Mouse (Mus musculus) ES-Bruce4 (cell line): ENCODE results near the gene Dnaaf3. TPM values are rescaled to one million over a fixed set of nuclear protein-coding genes. Genes with fewer than 3 reads are reported as not detected.
A peak's percentile ranks its signal among the peaks of the same experiment; 100 is the strongest.
"Not testable (repeated sequence)": the region's sequence is repeated elsewhere in the genome, so short reads cannot be mapped to it uniquely, and the experiment has no call there.

Source experiments
- H3K27ac ChIP-seq: 2 replicates; pipeline ENCODE4 v1.5.1; 2012; ENCODE audit warnings: low read length, inconsistent platforms; ENCODE audit not compliant: insufficient read depth
- H3K27me3 ChIP-seq: 2 replicates; pipeline ENCODE4 v1.6.1; 2012; ENCODE audit warnings: mild to moderate bottlenecking, low read length, inconsistent platforms; ENCODE audit not compliant: control insufficient read depth, poor library complexity, insufficient read depth, severe bottlenecking
- H3K36me3 ChIP-seq: 2 replicates; pipeline ENCODE4 v1.6.1; 2012; ENCODE audit warnings: inconsistent platforms, mild to moderate bottlenecking, low read length, moderate library complexity; ENCODE audit not compliant: control insufficient read depth, poor library complexity, insufficient read depth, severe bottlenecking
- H3K4me1 ChIP-seq: one replicate; pipeline ENCODE4 v1.8.1; 2011; ENCODE audit warnings: low read length; ENCODE audit not compliant: control insufficient read depth, insufficient read depth
- H3K4me3 ChIP-seq: 2 replicates; pipeline ENCODE4 v1.5.1; 2011; ENCODE audit warnings: low read depth, mild to moderate bottlenecking, low read length
- H3K9ac ChIP-seq: 2 replicates; pipeline ENCODE4 v1.6.1; 2012; ENCODE audit warnings: low read depth, mild to moderate bottlenecking, inconsistent platforms; ENCODE audit not compliant: poor library complexity, severe bottlenecking
- H3K9me3 ChIP-seq: replicated peaks from 2 replicates; pipeline ENCODE4 v1.6.1; 2012; ENCODE audit warnings: mild to moderate bottlenecking, low read length, inconsistent platforms; ENCODE audit not compliant: control insufficient read depth, poor library complexity, insufficient read depth, severe bottlenecking
- CTCF ChIP-seq: IDR thresholded peaks from one replicate; pipeline ENCODE4 v1.8.1; 2011; ENCODE audit warnings: low read depth, low read length
- EP300 ChIP-seq: IDR thresholded peaks from 2 replicates; pipeline ENCODE4 v1.6.1; 2011; ENCODE audit warnings: low read depth, low read length; ENCODE audit not compliant: insufficient read depth
- POLR2A ChIP-seq: IDR thresholded peaks from one replicate; pipeline ENCODE4 v1.8.1; 2011; ENCODE audit warnings: low read length; ENCODE audit not compliant: insufficient read depth
- polyA plus RNA-seq: library from polyadenylated mRNA; stranded (reverse); fragments of >200 nt; gene quantifications from 2 replicates; pipeline ENCODE4 v1.2.4, GENCODE M21; 2011; ENCODE audit warnings: low read depth; ENCODE audit not compliant: missing spikeins, insufficient read depth, insufficient read length

Gene Dnaaf3
- polyA plus RNA-seq, 1 experiment, result 9.2 TPM

DNA sequence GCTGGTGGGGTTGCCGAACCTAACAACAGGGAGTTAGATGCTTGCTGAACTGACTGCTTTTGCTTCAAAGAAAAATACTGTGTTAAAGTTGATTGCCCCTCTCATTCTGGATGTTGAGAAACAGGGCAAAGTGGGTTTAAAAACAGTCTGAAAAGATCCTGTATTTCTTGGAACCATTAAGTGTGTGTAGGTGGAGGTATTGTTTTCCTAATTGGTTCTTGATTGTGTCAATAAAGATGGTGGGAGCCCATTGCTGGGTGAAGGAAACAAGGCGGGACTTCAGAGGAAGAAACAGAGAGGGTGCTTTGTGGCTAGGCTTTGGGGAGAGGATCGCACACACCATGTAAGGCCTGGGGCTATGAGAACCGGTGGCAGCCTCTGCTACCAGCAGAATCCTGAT lies 4.9 kb upstream of the Dnaaf3 start:
- Histone ChIP-seq H3K9me3 (no peaks in the 10 kb centered on the region), H3K27me3 (no peaks in the 10 kb centered on the region), H3K36me3 (no peaks in the 10 kb centered on the region), H3K27ac (0 out of 2 replicates have a peak overlapping the region, but pooled peaks have one; percentile 2), H3K4me3 (no peak overlapping the region; the same call in 1 of the 2 replicates), H3K4me1 (peaks cover 4% of the 10 kb centered on the region), H3K9ac (peak overlapping the region; percentile 43; the same call in 1 of the 2 replicates)
- TF ChIP-seq EP300 (no peak), POLR2A (no peak), CTCF (no peak)

DNA sequence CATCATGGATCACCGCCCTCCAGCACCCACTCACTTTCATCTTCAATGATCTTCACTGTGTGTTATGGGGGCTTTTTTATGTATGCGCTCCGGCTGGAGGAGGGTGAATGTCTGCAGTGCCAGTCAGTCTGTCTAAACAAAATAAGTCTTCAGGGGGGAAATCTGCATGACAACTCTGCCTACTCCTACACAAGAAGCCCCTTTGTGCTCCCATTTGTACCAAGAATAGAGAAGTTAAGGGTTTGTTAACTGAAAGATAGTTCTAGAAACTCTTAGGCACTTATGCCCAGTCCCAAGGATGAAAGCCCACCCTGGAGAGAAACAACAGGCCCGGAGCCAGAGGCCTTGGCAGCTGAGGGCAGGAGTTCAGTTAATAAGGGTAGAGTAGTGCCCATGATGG lies 4.1 kb upstream of the Dnaaf3 start:
- no peak overlapping the region for H3K9ac ChIP-seq
- no peak for TF ChIP-seq POLR2A
- 0 out of 2 replicates have a peak, but pooled peaks have one; percentile 12 for TF ChIP-seq EP300
- no peaks in the 10 kb centered on the region for H3K27me3 ChIP-seq
- peaks cover 4% of the 10 kb centered on the region for H3K4me1 ChIP-seq
- no peak overlapping the region for H3K27ac ChIP-seq
- H3K36me3 ChIP-seq, result no peaks in the 10 kb centered on the region
- H3K9me3 ChIP-seq, result no peaks in the 10 kb centered on the region
- H3K4me3 ChIP-seq, result no peak overlapping the region

DNA sequence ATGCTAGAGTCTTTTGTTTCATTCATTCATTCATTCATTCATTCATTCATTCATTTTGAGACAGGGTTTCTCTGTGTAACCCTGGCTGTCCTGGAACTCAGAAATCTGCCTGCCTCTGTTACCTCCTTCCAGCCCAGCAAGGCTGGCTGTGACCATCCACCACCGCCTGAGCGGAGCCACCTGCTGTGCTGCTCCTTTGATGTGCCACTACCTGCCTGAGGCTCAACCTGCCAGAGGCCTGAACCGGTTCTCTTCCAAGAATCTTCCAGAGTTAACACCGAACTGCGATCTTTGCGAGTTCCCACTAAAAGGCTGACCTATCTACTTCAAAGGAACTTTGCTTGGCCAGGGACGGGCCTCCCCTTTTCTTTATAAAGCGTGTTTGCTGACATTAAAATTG lies 2.1 kb downstream of the Dnaaf3 start:
- not testable (repeated sequence) for H3K4me1 ChIP-seq, H3K4me3 ChIP-seq, H3K27me3 ChIP-seq, H3K36me3 ChIP-seq, H3K9ac ChIP-seq, H3K9me3 ChIP-seq, H3K27ac ChIP-seq

DNA sequence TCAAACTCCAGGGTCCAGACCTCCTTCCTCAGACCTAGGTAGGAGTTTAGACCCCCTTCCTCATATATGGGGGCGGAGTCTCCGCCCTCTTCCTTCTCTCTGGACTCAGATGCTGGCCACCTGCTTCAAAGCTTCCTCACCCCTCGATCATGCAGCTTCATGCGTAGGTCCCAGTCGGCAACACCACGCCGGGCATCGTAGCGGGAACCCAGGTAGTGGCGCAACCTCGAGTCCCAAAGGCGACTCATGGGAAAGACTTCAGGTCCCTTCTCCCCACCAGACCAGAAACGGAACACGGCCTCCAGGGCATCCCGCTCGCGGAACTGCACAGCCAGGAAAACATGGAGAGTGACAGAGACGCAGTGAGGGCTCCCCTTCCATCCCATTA lies 5.0 kb downstream of the Dnaaf3 start:
- Histone ChIP-seq H3K36me3 (no peaks in the 10 kb centered on the region), H3K27me3 (no peaks in the 10 kb centered on the region), H3K9me3 (no peaks in the 10 kb centered on the region), H3K9ac (peak overlapping the region; percentile 61), H3K4me3 (peak overlapping the region; percentile 56), H3K4me1 (no peaks in the 10 kb centered on the region), H3K27ac (no peak overlapping the region)
- no peak for TF ChIP-seq POLR2A
- no peak for TF ChIP-seq EP300
- no peak for TF ChIP-seq CTCF

DNA sequence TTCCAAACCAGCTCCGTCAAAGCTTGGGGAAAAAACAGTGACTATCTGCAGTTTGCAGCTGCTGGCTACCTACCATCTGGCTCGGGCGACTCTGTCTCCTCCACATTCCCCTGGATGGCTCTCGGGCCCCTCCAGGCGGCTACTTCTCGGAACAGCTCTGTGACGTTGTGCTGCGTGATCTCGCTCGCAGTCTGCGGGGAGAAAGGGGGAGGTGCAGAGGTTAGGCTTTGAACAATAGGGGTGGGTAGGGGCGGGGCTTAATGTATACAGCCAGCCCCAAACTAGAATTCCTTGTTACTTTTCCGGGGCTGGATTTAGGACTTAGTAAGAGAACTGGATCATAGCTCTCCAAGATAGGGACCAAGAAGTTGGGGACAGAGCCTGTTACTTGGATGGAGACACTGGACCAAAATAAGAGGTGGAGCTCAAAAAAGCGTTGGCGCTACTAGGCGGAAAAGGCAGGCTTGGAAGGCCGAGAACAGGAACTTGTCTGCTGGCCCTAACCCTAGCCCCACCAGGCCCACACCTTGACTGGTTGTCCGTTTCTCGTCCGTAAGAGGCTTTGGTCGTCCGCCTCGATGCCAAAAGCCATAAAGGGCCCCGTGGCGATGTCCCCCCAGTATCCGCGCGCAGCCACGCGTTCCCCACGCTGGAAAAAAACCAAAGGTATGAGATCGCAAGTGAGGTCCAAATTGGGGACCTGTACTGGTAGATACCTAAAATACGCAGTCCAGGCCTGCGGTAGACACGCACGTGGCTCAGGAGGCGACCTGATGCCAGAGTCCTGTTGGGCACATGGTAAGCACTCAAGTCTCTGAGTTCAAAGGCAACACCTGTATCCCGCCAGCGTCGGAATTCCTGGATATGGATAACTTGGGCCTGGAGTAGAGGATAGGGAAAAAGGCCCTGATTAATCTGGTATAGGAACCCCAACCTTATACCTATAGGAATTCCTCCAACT lies 5.6 kb downstream of the Dnaaf3 start:
- TF ChIP-seq CTCF (peak; percentile 67), EP300 (0 out of 2 replicates have a peak, but pooled peaks have one; percentile 31), POLR2A (peak; percentile 6)
- H3K9ac ChIP-seq, result peak overlapping the region; percentile 61
- peak overlapping the region; percentile 65 for H3K4me3 ChIP-seq
- peaks cover 3% of the 10 kb centered on the region for H3K4me1 ChIP-seq
- no peaks in the 10 kb centered on the region for H3K36me3 ChIP-seq
- H3K27me3 ChIP-seq, result no peaks in the 10 kb centered on the region
- no peaks in the 10 kb centered on the region for H3K9me3 ChIP-seq
- H3K27ac ChIP-seq, result peak overlapping the region; percentile 71

DNA sequence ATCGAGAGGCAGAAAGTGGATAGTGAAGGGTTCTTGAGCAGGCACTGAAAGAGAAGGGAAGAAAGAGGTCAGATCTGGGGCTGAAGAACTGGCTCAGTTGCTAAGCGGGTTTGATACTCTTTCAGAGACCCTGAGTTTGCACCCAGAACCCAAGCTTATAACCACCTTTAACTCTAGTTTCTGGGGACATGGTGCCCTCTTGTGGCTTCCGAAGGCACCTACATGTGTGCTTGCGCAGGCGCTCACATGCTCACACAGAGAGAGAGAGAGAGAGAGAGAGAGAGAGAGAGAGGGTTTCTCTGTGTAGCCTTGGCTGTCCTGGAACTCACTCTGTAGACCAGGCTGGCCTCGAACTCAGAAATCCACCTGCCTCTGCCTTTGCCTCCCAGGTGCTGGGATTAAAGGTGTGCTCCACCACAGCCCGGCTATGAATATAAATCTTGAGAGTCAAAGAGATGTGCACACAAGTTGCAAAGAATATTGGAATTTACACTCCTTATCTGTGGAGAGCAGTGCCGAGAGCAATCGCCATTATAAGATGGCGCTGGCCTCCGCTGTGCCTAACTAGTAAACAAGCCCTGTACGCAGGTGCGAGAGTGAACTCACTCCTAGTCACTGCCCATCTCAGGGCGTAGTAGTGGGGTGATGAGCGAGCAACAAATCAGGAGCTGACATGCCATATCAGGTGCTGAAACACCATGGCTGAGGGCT lies 7.9 kb downstream of the Dnaaf3 start, which contains the start of gene Tnni3:
Tnni3 (minus strand) TSS at position 18 of the 711 bp plus-strand sequence.
- H3K27ac ChIP-seq, H3K27me3 ChIP-seq, H3K4me1 ChIP-seq, H3K4me3 ChIP-seq, H3K9me3 ChIP-seq, H3K36me3 ChIP-seq, H3K9ac ChIP-seq: not testable (repeated sequence)
- TF ChIP-seq CTCF, result peak; percentile 62
